Mouse (Mus musculus) embryo, embryonic 11 days (tissue): ENCODE data around the gene Psme1.

Experiments
- DNase-seq: peaks from one replicate; pipeline ENCODE4 v3.0.0-alpha.2; 2015

Gene Psme1

DNA sequence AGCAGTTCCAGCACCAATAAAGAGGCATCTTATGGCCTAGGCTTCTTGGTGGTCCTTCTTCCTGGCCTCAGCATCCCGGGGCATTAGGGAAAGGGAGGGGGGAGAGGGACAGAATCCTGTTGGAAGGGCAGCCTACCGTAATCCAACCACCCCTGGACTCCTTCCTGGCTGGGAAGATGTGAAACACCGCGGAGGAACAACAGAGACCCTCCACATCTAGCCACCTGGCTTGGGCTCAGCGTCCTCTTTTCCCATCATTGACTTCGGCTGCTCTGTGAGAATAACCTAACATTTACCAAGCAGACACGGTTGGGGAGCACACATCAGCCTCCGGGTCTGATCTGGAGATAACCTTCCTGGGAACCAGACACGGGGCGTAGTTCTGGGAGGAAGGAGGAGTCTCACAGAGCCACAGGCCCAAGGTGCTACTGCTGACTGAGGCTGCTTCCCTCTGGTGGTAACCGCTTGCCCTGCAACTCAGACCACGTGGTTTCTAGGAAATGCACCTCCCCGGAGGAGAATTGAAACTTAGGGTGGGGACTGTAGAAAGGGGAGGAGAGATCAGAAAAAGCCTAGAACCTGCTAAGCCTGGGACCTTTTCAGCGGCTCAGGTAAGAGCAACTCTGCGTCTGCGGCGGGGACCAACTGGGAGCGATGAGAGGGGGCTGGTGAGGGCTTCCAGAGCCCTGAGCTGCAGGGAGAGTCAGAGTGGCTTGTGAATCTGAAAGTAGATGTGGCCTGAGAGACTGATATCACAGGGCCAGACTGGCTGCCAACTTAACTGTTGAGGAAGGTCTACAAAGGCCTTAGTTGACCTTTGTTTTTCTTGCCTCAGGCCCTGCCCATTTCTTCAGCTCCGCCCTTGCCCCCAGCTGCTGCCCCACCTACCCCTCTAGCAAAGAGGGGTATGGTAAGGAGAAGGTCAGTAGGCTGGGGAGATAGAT, 26.0 kb downstream of the Psme1 start:
- DNase-seq: peak; percentile 87

DNA sequence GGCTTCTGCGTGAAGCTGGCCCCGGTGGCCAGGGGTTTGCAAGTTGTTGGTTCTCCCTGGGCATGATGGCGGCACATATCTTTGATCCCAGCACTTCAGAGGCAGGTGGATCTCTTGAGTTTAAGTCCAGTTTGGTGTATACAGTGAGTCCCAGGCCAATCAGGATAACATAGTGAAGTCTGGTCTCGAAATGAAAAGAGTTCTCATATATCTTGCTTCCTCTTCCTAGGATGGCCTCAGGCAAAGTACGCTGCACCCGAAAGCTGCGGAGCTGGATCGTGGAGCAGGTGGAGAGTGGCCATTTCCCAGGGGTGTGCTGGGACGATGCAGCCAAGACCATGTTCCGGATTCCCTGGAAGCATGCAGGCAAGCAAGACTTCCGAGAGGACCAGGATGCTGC, 26.9 kb downstream of the Psme1 start:
- DNase-seq: no peak

DNA sequence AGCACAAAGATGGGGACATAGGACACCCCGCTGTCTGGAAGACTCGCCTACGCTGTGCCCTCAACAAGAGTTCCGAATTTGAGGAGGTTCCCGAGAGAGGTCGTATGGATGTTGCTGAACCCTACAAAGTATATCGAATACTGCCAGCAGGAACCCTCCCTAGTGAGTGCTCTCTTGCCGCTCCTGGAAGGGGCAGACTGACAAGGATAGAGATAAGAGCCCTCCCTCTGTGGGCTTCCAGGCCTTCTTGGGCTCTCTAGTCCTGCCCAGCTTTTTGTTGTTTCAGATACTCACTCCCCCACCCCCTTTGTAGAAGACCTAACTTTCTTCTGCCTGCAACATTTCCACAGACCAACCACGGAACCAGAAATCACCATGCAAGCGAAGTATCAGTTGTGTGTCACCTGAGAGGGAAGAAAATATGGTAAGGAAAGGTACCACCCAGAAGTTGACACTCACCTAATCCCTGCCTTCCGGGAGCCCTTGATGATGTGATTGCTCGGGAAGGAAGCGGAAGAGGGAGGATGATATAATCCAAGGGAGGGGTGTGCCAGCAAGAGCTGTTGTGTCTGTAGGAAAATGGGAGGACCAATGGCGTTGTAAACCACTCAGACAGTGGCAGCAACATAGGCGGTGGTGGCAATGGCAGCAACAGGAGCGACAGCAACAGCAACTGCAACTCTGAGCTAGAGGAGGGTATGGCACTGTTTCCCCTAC, 28.0 kb downstream of the Psme1 start:
- DNase-seq: no peak

DNA sequence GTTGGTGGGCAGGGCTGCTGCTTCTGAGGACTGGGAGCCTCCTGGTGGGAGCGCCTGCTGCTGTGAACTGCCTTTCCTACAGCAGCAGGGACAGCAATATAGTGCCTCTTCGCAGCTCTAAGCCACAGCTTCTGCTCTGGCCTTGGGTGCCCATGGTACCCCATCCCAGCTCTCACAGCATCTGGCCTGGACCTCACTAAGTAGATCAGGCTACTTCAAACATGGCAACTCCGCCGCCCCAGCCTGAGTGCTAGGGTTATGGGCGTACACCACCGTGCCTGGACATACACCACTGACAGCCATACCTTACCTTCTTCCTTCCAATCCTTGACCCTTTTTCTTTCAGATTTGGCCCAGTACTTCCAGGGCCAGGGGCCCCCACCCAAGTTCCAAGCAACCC, 30.4 kb downstream of the Psme1 start:
- DNase-seq: no peak

DNA sequence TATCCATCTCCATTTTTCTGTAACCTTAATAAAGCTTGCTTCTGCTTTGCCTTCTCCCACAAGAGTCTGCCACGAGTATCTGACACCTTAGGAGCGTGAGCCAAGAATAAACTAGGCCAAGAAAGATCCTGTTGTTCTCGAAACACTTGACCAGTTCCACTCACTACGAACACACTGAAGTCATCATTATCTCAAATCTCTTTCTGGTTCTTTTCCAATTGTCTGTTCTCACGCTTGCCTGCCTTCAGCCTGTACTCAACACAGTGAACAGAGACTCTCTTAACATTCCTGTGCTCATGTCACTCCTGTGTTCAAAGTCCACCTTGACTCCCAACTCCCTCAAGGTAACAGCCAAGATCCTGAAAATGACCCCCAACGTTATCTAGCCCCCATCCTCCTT, 35.4 kb downstream of the Psme1 start:
- no peak for DNase-seq

DNA sequence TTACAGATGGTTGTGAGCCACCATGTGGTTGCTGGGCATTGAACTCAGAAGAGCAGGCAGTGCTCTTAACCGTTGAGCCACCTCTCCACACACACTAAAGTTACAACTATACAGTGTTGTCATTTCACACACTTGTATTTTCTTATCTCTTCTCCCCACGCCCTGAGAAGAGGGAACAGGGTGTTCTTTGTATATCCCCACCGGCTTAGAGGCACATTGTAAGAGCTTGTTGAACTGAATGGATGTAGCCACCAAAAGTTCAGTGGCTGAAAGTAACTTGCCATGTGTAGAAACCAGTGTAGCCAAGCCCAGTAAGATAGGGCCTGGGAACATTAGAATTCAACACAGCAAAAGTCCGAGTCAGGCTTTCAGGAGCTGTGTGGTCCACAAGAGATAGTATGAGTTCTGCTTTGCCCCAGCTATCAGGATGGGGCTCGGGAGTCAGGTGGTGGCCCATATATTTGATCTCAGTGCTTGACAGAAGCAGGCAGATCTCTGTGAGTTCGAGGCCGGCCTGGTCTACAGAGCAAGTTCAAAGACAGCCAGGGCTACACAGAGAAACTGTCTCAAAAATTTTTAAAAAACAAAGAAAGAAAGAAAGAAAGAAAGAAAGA, 36.7 kb downstream of the Psme1 start:
- no peak for DNase-seq

DNA sequence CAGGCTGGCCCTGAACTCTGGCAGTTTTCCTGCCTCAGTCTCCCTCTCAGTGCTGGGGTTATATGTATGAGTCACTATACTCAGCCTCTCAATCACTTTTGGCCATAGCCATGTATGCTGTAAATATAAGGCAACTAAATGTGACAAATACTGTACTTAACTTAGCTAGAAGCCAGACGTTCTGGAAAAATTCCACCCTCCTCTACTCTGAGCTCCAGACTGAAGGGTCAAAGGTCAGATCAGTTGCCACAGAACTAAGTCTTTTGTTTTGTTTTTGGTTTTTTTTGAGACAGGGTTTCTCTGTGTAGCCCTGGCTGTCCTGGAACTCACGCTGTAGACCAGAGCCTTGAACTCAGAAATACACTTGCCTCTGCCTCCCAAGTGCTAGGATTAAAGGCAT, 38.0 kb downstream of the Psme1 start:
- no peak for DNase-seq

DNA sequence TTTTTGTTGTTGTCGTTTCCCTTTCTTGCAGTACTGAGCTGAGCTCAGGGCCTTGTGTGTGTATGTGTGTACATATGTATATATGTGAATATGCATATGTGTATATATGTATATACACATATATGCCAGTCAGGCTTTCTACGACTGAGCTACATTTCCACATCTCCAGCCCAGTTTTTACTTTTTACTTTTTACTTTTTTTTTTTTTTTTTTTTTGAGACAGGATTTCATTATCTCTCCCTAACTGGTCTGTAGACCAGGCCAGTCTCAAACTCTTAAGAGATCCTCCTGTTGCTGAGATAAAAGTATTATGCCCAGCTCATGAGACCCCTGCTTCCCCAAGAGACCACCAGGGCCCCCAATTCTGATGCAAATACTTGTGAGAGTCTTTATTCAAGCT, 38.9 kb downstream of the Psme1 start:
- no peak for DNase-seq

DNA sequence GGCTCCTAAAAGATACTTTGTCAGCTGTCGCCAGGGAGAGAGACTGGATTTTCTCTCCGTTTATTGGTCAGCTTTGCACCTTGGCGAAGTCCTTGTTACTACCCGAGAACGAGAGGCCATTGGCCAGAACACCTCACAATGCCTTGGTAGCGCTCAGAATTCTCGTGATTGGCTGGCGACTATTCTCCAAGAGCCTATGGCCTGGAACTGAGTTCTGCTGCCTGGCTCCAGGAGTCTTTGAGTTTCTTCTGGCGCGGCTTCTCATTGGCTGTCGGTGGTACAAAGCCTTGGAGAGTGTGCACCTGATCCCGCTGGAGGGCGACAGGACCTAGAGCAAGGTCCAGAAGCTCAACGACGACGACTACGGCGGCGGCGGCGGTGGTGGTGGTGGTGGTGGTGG, 39.9 kb downstream of the Psme1 start, which contains the start of gene Rec8:
Gene Rec8, plus strand, starts transcription at position 216 of the 400 bp plus-strand sequence.
- peak; percentile 79 for DNase-seq

DNA sequence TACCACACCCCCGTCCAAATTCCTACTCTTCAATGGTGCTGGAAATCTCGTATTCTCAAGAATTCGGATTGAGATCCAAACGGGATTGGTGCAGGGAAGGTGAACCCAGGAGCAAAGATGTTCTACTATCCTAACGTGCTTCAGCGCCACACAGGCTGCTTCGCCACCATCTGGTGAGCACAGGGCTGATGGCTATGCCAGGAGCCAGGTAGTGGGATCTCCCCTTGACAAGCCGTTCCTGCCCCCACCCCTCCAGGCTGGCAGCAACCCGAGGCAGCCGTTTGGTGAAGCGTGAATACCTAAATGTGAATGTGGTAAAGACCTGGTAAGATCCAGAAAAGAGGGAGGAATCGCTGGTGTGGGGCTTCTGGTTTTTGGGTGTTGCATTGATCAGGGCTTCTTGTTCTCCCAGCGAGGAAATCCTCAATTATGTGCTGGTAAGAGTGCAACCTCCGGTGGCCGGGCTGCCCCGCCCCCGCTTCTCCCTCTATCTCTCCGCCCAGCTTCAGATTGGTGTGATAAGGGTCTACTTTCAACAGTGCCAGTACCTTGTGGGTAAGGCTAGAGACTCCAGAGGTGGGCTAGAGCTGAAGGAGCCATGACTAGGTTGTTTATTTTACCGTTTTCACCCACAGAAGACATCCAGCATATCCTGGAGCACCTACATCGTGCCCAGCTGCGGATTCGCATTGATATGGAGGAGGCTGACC, 40.7 kb downstream of the Psme1 start:
- no peak for DNase-seq

DNA sequence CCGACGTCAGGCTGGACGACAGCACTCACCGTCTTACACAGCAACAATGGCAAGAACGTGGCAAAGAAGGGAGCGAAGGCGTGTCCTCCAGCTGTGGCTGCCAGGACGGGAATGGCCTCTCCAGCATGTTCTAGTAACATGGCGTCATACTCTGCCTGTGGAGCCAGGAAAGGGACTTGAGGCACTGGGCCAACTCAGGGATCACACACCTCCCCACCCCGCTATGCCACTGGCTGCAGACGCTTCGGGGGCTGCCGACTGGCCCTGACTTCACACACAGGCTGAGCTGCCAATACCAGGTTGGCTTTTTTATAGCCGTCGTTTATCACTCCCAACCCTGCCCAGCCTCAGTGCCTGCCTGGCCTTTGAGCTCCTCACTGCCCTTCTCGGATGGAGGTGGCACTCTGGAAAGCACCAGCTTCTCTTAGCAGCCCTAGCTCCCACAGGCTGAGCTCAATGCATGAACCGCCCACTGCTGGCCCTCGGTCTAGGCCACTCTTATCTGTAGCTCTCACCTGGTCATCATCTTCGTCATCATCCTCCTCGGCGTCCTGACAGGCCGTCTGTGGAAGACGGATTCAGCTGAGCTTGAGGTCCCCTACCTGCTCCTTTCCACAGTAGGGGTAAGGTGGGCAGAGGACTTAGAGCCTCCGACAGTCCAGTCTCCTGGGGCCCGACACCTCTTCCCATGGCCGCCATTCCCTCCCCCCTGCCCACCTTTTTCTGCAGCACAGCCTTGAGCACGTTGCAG, 50.3 kb downstream of the Psme1 start:
- no peak for DNase-seq

DNA sequence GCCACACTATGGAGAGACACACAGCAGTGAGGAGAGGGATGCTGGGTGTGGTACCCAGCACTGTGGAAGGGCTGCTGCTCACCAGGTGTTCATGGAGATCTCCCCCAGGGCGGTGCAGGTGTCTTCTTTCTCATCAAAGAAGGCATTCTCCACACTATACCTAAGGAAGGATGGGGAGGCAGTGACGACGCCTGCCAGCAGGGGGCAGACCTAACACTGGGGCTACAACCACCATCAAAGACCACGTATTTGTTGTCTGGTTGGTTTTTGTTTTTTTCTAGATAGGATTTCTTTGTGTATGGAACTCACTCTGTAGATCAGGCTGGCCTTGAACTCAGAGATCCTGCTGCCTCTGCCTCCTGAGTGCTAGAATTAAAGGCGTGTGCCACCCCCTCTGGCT, 51.4 kb downstream of the Psme1 start:
- DNase-seq: peak; percentile 31
